Mouse (Mus musculus) spleen, adult 2 months (tissue): ENCODE results near the gene Mak. TPM values are rescaled to one million over a fixed set of nuclear protein-coding genes. Genes with fewer than 3 reads are reported as not detected.
A peak's percentile ranks its signal among the peaks of the same experiment; 100 is the strongest.

ENCODE experiments used
- DNase-seq, 2 experiments: peaks; one replicate each; pipeline versions ENCODE4 v3.0.0 to v3.0.0-alpha.2; 2012 to 2021; ENCODE audit warnings: low spot score in 2 of 2, low read depth in 1 of 2
- H3K27ac ChIP-seq: fragments of 200-500 bp; 2 replicates; pipeline ENCODE4 v1.5.1; 2012; ENCODE audit warnings: low read length, inconsistent platforms; ENCODE audit not compliant: insufficient read depth
- H3K27me3 ChIP-seq: fragments of 200-500 bp; 2 replicates; pipeline ENCODE4 v1.6.1; 2012; ENCODE audit warnings: mild to moderate bottlenecking, moderate library complexity, low read length, inconsistent platforms; ENCODE audit not compliant: control insufficient read depth, insufficient read depth
- H3K36me3 ChIP-seq: fragments of 200-500 bp; 2 replicates; pipeline ENCODE4 v1.6.1; 2012; ENCODE audit warnings: mild to moderate bottlenecking, low read length, inconsistent platforms; ENCODE audit not compliant: control insufficient read depth, insufficient read depth
- H3K4me1 ChIP-seq: fragments of 200-500 bp; 2 replicates; pipeline ENCODE4 v1.6.1; 2011; ENCODE audit warnings: inconsistent platforms; ENCODE audit not compliant: control insufficient read depth, insufficient read depth, insufficient read length
- H3K4me3 ChIP-seq: fragments of 200-500 bp; 2 replicates; pipeline ENCODE4 v1.5.1; 2011; ENCODE audit warnings: mild to moderate bottlenecking, inconsistent platforms; ENCODE audit not compliant: insufficient read depth, insufficient read length; ENCODE audit errors: extremely low read depth
- CTCF ChIP-seq: fragments of 200-500 bp; IDR thresholded peaks from 2 replicates; pipeline ENCODE4 v1.5.1; 2011; ENCODE audit warnings: mild to moderate bottlenecking, inconsistent platforms; ENCODE audit not compliant: insufficient read depth, insufficient read length, insufficient replicate concordance; ENCODE audit errors: extremely low read depth
- POLR2A ChIP-seq: fragments of 200-500 bp; IDR thresholded peaks from 2 replicates; pipeline ENCODE4 v1.6.1; 2011; ENCODE audit warnings: low read depth, low read length, inconsistent platforms
- WGBS: fragments of 180-500 bp; shearing (Covaris S2); methylation state at CpG from one replicate; pipeline ENCODE4 v1.1.7; 2018; 5-methylcytosine and 5-hydroxymethylcytosine counted together
- polyA plus RNA-seq: library from polyadenylated mRNA; depleted of rRNA; stranded (reverse); fragments of >200 nt; gene quantifications from 2 replicates; pipeline ENCODE4 v1.2.3, GENCODE M21; 2012

Gene Mak
- polyA plus RNA-seq, 1 experiment: not detected

GRCm38 (mm10) chr13:41105541-41105940 is 26.0 kb upstream of the Mak start:
- DNase-seq: no peak
- WGBS: 51% methylated on average over 13 of the region's 13 CpGs
- H3K4me3 ChIP-seq: no peak overlapping the region
- no peaks in the 10 kb centered on the region for H3K27me3 ChIP-seq
- no peak for TF ChIP-seq CTCF
- no peak for TF ChIP-seq POLR2A
- H3K36me3 ChIP-seq: no peaks in the 10 kb centered on the region
- H3K4me1 ChIP-seq: no peaks in the 10 kb centered on the region
- H3K27ac ChIP-seq: no peak overlapping the region

DNA sequence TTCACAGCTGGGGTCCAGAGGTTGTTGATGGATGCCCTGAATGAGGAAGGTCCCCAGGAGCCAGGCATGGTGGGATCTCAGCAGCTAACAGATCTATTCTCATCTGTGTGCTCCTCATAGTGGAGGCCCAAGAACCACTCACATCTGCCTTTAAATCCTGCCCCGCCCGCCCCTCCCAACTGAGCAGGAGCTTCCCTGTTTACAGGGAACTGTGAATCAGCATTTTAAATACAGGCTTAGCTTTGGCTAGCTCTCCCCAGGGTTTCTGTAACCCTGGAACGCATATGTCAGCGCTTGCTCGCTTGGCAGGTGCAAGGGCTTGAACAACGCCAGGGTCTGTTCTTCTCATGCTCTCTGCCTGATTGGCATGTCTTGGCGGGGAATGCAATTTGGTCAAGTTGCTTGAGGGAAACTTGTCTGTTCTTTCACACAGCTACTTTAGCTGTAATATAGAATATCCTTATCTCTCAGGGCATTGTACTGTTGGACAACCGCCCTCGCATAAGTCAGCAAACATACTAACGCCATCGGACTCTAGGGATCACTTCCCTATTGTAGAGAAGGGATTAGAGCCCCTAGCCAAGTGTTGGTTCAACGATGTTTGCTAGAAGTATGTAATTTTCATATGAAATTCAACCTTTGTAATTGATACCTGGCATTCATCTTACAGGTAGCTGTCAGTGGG is 24.5 kb upstream of the Mak start:
- no peak for TF ChIP-seq POLR2A
- TF ChIP-seq CTCF: no peak
- Histone ChIP-seq H3K4me1 (no peaks in the 10 kb centered on the region), H3K27me3 (no peaks in the 10 kb centered on the region), H3K4me3 (no peak overlapping the region), H3K36me3 (no peaks in the 10 kb centered on the region), H3K27ac (no peak overlapping the region)
- 88% methylated on average over 12 of the region's 12 CpGs for WGBS
- DNase-seq: no peak

DNA sequence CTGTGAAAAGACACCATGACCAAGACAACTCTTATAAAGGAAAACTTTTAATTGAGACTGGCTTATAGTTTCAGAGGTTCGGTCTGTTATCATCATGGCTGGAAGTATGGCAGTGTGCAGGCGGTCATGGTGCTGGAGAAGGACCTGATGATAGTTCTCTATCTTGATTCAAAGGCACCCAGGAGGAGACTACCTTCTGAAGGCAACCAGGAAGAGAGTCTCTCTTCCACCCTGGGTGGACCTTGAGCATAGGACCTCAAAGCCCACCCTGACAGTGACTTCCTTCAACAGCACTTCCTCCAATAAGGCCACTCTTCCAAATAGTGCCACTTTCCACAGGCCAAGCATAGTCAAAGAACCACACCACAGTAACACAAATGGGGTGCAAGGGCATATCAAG is 20.5 kb upstream of the Mak start:
- no peak for DNase-seq
- 90% methylated on average over 2 of the region's 2 CpGs for WGBS
- TF ChIP-seq POLR2A (no peak), CTCF (no peak)
- Histone ChIP-seq H3K27ac (no peak overlapping the region), H3K4me3 (no peak overlapping the region), H3K4me1 (no peaks in the 10 kb centered on the region; the same call in 1 of the 2 replicates), H3K27me3 (no peaks in the 10 kb centered on the region), H3K36me3 (no peaks in the 10 kb centered on the region)

DNA sequence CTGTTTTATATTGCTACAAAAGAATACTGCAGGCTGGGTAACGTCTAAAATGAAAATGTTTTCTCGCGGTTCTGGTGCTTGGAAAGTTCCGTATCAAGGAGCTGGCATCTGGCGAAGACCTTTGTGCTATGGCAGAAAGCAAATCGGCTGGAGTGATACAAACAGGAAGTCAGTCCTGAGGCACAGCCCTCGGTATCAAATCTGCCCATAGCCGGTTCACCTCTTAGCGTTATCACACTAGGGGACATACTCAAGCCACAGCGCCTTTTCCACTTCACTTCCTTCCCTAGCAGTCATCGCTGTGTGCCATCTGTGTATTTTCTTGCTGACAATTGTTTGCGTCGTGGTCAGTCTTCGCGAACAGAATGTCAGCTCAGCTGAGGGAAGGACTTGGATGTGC is 18.8 kb upstream of the Mak start:
- 62% methylated on average over 15 of the region's 15 CpGs for WGBS
- H3K4me3 ChIP-seq: no peak overlapping the region

GRCm38 (mm10) chr13:41097324-41098058 is 18.0 kb upstream of the Mak start:
- Histone ChIP-seq H3K4me3 (peak overlapping the region; percentile 22; the same call in 1 of the 2 replicates), H3K27ac (no peak overlapping the region; the same call in 1 of the 2 replicates), H3K27me3 (0 out of 2 replicates have a peak, but pooled peaks cover 1% of the 10 kb centered on the region), H3K4me1 (no peaks in the 10 kb centered on the region; the same call in 1 of the 2 replicates), H3K36me3 (no peaks in the 10 kb centered on the region)
- TF ChIP-seq POLR2A: no peak
- no peak for TF ChIP-seq CTCF
- peak; percentile 56 to 69 for DNase-seq
- WGBS: 43% methylated on average over 16 of the region's 16 CpGs

More for the DNA sequence above, 18.8 kb upstream of the Mak start:
- H3K36me3 ChIP-seq: no peaks in the 10 kb centered on the region
- no peak overlapping the region for H3K27ac ChIP-seq
- no peak for TF ChIP-seq CTCF
- TF ChIP-seq POLR2A: no peak
- no peaks in the 10 kb centered on the region for H3K27me3 ChIP-seq
- H3K4me1 ChIP-seq: no peaks in the 10 kb centered on the region; the same call in 1 of the 2 replicates
- DNase-seq: no peak

GRCm38 (mm10) chr13:41094160-41094559 is 14.7 kb upstream of the Mak start:
- Histone ChIP-seq H3K27me3 (0 out of 2 replicates have a peak, but pooled peaks cover 4% of the 10 kb centered on the region), H3K27ac (no peak overlapping the region), H3K4me1 (no peaks in the 10 kb centered on the region; the same call in 1 of the 2 replicates), H3K4me3 (no peak overlapping the region), H3K36me3 (no peaks in the 10 kb centered on the region)
- TF ChIP-seq CTCF (no peak), POLR2A (no peak)
- no peak for DNase-seq
- WGBS: 88% methylated on average over 10 of the region's 10 CpGs

DNA sequence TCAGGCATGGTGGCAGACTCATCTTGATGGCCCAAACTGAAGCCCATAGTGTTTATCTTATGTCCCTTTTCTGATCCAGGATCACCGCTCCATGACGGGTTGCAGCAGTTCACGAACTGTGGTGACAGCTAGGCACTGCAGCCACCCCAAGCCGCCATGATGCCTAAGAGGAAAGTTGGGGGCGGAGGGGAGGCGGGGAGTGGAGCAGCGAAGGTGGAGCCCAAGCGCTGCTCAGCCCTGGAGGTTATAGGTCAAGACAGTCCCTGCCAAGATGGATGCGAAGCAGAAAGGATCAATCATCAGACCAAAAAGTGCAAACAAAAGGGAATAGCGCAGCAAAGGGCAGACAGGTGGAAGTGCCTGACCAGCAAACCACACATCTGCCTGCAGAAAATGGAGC is 11.8 kb upstream of the Mak start:
- H3K4me1 ChIP-seq: no peaks in the 10 kb centered on the region
- no peak for DNase-seq
- no peak overlapping the region for H3K4me3 ChIP-seq
- TF ChIP-seq POLR2A: no peak
- 0 out of 2 replicates have a peak, but pooled peaks cover 4% of the 10 kb centered on the region for H3K27me3 ChIP-seq
- 59% methylated on average over 10 of the region's 10 CpGs for WGBS
- H3K27ac ChIP-seq: no peak overlapping the region
- H3K36me3 ChIP-seq: no peaks in the 10 kb centered on the region
